Mouse (Mus musculus): Measurements from ENCODE around the gene Zfp955a. TPM values are rescaled to one million over a fixed set of nuclear protein-coding genes. Genes with fewer than 3 reads are reported as not detected.

The Zfp955a gene
- polyA plus RNA-seq, 1 experiment from 2014 or later = 20.3 TPM

Other genes starting within 250 kb of the Zfp955a start
- 18.2 and 18.9 TPM in 2 replicates for gene Zfp763, start 221.7 kb downstream of the Zfp955a start, polyA plus RNA-seq (2016; fragmentation: Nextera tagmentation; extraction: Ambion mirVana)
- not detected in 2 replicates for gene 4921501E09Rik, start 187.1 kb downstream of the Zfp955a start, polyA plus RNA-seq (2016; fragmentation: Nextera tagmentation; extraction: Ambion mirVana)
- gene Zfp563, start 165.8 kb downstream of the Zfp955a start, polyA plus RNA-seq (2016; fragmentation: Nextera tagmentation; extraction: Ambion mirVana) = 9.7 and 12.3 TPM in 2 replicates
- not detected in 2 replicates for gene Morc2b, start 115.5 kb downstream of the Zfp955a start, polyA plus RNA-seq (2016; fragmentation: Nextera tagmentation; extraction: Ambion mirVana)
- not detected in 2 replicates for gene Olfr55, start 86.7 kb downstream of the Zfp955a start, polyA plus RNA-seq (2016; fragmentation: Nextera tagmentation; extraction: Ambion mirVana)
- gene Olfr239, start 63.8 kb downstream of the Zfp955a start, polyA plus RNA-seq (2016; fragmentation: Nextera tagmentation; extraction: Ambion mirVana) = not detected in 2 replicates
- not detected in 2 replicates for gene Olfr1564, start 33.5 kb downstream of the Zfp955a start, polyA plus RNA-seq (2016; fragmentation: Nextera tagmentation; extraction: Ambion mirVana)
- gene Olfr63, start 9.5 kb upstream of the Zfp955a start, polyA plus RNA-seq (2016; fragmentation: Nextera tagmentation; extraction: Ambion mirVana) = 0.04 TPM in 1 of 2 replicates, not detected in the other
- 13.4 and 14.1 TPM in 2 replicates for gene Zfp955b, start 34.4 kb upstream of the Zfp955a start, polyA plus RNA-seq (2016; fragmentation: Nextera tagmentation; extraction: Ambion mirVana)
- 11.4 and 13.2 TPM in 2 replicates for gene Zfp81, start 103.7 kb upstream of the Zfp955a start, polyA plus RNA-seq (2016; fragmentation: Nextera tagmentation; extraction: Ambion mirVana)
- 23.6 and 27.0 TPM in 2 replicates for gene Zfp101, start 139.5 kb upstream of the Zfp955a start, polyA plus RNA-seq (2016; fragmentation: Nextera tagmentation; extraction: Ambion mirVana)
- gene Actl9, start 177.8 kb upstream of the Zfp955a start, polyA plus RNA-seq (2016; fragmentation: Nextera tagmentation; extraction: Ambion mirVana) = not detected in 2 replicates

Measured in limb, embryonic 12.5 days (tissue).